Mouse (Mus musculus) embryonic facial prominence, embryonic 11.5 days (tissue): Measurements from ENCODE around the gene Commd1. TPM values are rescaled to one million over a fixed set of nuclear protein-coding genes. Genes with fewer than 3 reads are reported as not detected.

Source experiments
- ATAC-seq: fragments of 200-750 bp; cut with Nextera tagmentation; replicated peaks from 2 replicates; pipeline ENCODE4 v1.8.0; 2017; ENCODE audit warnings: low read depth; ENCODE audit not compliant: insufficient number of reproducible peaks, low FRiP score, low TSS enrichment
- DNase-seq: peaks from one replicate; pipeline ENCODE4 v3.0.0-alpha.2; 2015; ENCODE audit warnings: low spot score
- H3K27ac ChIP-seq: fragments of 300-500 bp; sonication (generic); replicated peaks from 2 replicates; pipeline ENCODE4 v1.5.1; 2014; ENCODE audit warnings: mild to moderate bottlenecking, low read depth, low read length, control low read depth
- H3K27me3 ChIP-seq: fragments of 300-500 bp; sonication (generic); 2 replicates; pipeline ENCODE4 v1.6.1; 2014; ENCODE audit warnings: mild to moderate bottlenecking, low read length, moderate library complexity, mixed read lengths; ENCODE audit not compliant: control insufficient read depth, insufficient read depth
- H3K36me3 ChIP-seq: fragments of 300-500 bp; sonication (generic); replicated peaks from 2 replicates; pipeline ENCODE4 v1.6.1; 2014; ENCODE audit warnings: low read depth, mild to moderate bottlenecking, low read length, moderate library complexity, mixed read lengths; ENCODE audit not compliant: control insufficient read depth, insufficient read depth
- H3K4me1 ChIP-seq: fragments of 300-500 bp; sonication (generic); 2 replicates; pipeline ENCODE4 v1.6.1; 2014; ENCODE audit warnings: low read length, mixed read lengths; ENCODE audit not compliant: control insufficient read depth, insufficient read depth
- H3K4me2 ChIP-seq: fragments of 300-500 bp; sonication (generic); 2 replicates; pipeline ENCODE4 v1.6.1; 2014; ENCODE audit warnings: low read depth, mild to moderate bottlenecking, control low read depth, low read length, moderate library complexity
- H3K4me3 ChIP-seq: fragments of 300-500 bp; sonication (generic); 2 replicates; pipeline ENCODE4 v1.5.1; 2014; ENCODE audit warnings: low read depth, low read length, control low read depth
- H3K9ac ChIP-seq: fragments of 300-500 bp; sonication (generic); replicated peaks from 2 replicates; pipeline ENCODE4 v1.6.1; 2014; ENCODE audit warnings: mild to moderate bottlenecking, control low read depth, low read length
- H3K9me3 ChIP-seq: fragments of 300-500 bp; sonication (generic); replicated peaks from 2 replicates; pipeline ENCODE4 v1.6.1; 2016; ENCODE audit warnings: mild to moderate bottlenecking, low read length, inconsistent platforms, mixed read lengths; ENCODE audit not compliant: control insufficient read depth
- WGBS: fragments of 180-500 bp; shearing (Covaris S2); extraction: QIAGEN DNeasy Blood & Tissue Kit; methylation state at CpG from one replicate; pipeline ENCODE4 v1.1.7; 2014; 5-methylcytosine and 5-hydroxymethylcytosine counted together
- polyA plus RNA-seq: library from polyadenylated mRNA; unstranded; fragments of >200 nt; fragmentation: Nextera tagmentation; extraction: Ambion mirVana; gene quantifications from 2 replicates; pipeline ENCODE4 v1.2.1, GENCODE M21; 2014

Commd1 gene
- polyA plus RNA-seq, 1 experiment from 2014 or later = 452 TPM

DNA sequence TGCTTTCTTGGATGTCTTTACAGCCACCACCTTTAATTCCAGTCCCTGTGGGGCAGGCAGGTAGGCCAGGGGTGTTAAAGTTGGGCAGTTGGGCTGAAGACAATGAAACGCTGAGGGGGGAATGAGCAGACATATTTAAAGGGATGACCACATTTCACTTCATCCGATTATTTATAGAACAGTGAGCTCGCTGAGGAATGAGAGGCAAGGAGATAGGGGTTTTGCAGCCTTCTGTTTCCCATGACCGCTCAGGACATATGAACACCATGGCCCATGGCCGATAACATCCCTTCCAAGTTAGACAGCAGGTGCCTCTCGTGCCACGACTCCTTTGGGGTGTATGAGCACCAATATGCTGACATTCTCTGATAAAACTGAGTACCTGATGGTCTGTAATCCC, 70.4 kb downstream of the Commd1 start:
- no peaks in the 10 kb centered on the region for H3K4me1 ChIP-seq
- H3K9ac ChIP-seq = no peak overlapping the region
- no peak overlapping the region for H3K4me3 ChIP-seq
- 94% methylated on average over 7 of the region's 7 CpGs for WGBS
- no peak for DNase-seq
- ATAC-seq = no peak
- H3K27ac ChIP-seq = no peak overlapping the region
- no peak overlapping the region for H3K4me2 ChIP-seq
- no peaks in the 10 kb centered on the region for H3K27me3 ChIP-seq
- no peaks in the 10 kb centered on the region for H3K36me3 ChIP-seq
- H3K9me3 ChIP-seq = no peaks in the 10 kb centered on the region

- no peak overlapping the region for H3K9ac ChIP-seq
- H3K27ac ChIP-seq = no peak overlapping the region
These were observed 75.7 kb downstream of the Commd1 start for GRCm38 (mm10) chr11:22906453-22906865.

GRCm38 (mm10) chr11:22902923-22903322, 79.3 kb downstream of the Commd1 start:
- Histone ChIP-seq H3K4me1 (no peaks in the 10 kb centered on the region), H3K9me3 (no peaks in the 10 kb centered on the region), H3K4me3 (no peak overlapping the region), H3K4me2 (no peak overlapping the region), H3K27ac (no peak overlapping the region), H3K9ac (no peak overlapping the region), H3K27me3 (no peaks in the 10 kb centered on the region), H3K36me3 (no peaks in the 10 kb centered on the region; the same call in 1 of the 2 replicates)
- ATAC-seq (no peak), DNase-seq (no peak)
- WGBS = 83% methylated on average over 2 of the region's 2 CpGs

More at GRCm38 (mm10) chr11:22906453-22906865, 75.7 kb downstream of the Commd1 start:
- Histone ChIP-seq H3K27me3 (no peaks in the 10 kb centered on the region), H3K4me3 (no peak overlapping the region), H3K36me3 (no peaks in the 10 kb centered on the region), H3K9me3 (no peaks in the 10 kb centered on the region), H3K4me2 (no peak overlapping the region), H3K4me1 (no peaks in the 10 kb centered on the region)
- ATAC-seq = no peak
- DNase-seq = no peak

DNA sequence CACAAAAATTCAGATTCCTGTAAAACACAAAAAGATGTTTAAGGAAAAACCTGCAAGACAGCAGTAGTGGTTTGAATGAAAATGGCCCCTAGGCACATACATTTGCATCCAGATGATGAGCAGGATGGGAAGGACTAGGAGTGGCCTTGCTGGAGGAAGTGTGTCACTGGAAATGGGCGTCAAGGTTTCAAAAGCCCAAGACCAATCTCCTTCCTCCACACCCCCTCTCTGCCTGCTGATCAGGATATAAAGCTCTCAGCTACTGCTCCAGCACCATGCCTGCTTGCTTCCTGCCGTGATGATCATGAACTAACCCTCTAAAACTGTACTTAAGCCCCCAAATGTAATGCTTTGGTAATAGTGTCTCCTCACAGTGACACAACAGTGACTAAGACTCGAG, 82.1 kb downstream of the Commd1 start:
- Histone ChIP-seq H3K4me3 (no peak overlapping the region), H3K9ac (no peak overlapping the region), H3K4me1 (no peaks in the 10 kb centered on the region), H3K27ac (no peak overlapping the region), H3K4me2 (no peak overlapping the region), H3K9me3 (no peaks in the 10 kb centered on the region), H3K27me3 (no peaks in the 10 kb centered on the region), H3K36me3 (no peaks in the 10 kb centered on the region; the same call in 1 of the 2 replicates)
- ATAC-seq (no peak), DNase-seq (no peak)
- WGBS = 85% methylated on average over 3 of the region's 3 CpGs

- no peaks in the 10 kb centered on the region for H3K9me3 ChIP-seq
- ATAC-seq (no peak), DNase-seq (no peak)
- H3K9ac ChIP-seq = no peak overlapping the region
- H3K4me2 ChIP-seq = no peak overlapping the region
- no peaks in the 10 kb centered on the region for H3K27me3 ChIP-seq
- H3K4me1 ChIP-seq = no peaks in the 10 kb centered on the region
- H3K27ac ChIP-seq = no peak overlapping the region
- WGBS = 89% methylated on average over 4 of the region's 4 CpGs
- no peak overlapping the region for H3K4me3 ChIP-seq
- H3K36me3 ChIP-seq = no peaks in the 10 kb centered on the region; the same call in 1 of the 2 replicates
These were observed 84.5 kb downstream of the Commd1 start for GRCm38 (mm10) chr11:22897642-22898041.

DNA sequence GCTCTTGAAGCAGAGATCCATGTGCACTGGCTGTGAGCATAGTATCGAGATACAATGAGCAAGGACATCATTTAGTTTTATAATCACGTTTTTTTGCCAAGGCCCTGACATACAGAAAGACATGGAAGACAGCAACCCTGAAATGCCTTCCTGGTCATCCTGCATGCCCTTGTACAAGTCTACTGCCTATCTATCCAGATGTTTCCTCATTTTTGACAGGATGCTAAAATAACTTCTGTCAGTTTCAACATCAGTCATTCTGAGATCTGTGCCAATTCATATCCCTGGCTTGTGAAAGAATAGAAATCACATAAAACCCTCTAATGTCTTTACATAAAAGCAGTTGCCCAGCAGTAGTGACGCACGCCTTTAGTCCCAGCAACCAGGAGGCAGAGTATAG, 85.1 kb downstream of the Commd1 start:
- H3K4me1 ChIP-seq = no peaks in the 10 kb centered on the region
- ATAC-seq (no peak), DNase-seq (no peak)
- H3K9me3 ChIP-seq = no peaks in the 10 kb centered on the region
- no peak overlapping the region for H3K9ac ChIP-seq
- WGBS = 90% methylated on average over 4 of the region's 4 CpGs
- H3K4me2 ChIP-seq = no peak overlapping the region
- no peak overlapping the region for H3K27ac ChIP-seq
- H3K27me3 ChIP-seq = no peaks in the 10 kb centered on the region
- H3K36me3 ChIP-seq = no peaks in the 10 kb centered on the region; the same call in 1 of the 2 replicates
- H3K4me3 ChIP-seq = no peak overlapping the region

GRCm38 (mm10) chr11:22893075-22893474, 89.1 kb downstream of the Commd1 start:
- H3K4me1 ChIP-seq = no peaks in the 10 kb centered on the region
- H3K9ac ChIP-seq = no peak overlapping the region
- H3K9me3 ChIP-seq = no peaks in the 10 kb centered on the region
- ATAC-seq = no peak
- no peak for DNase-seq
- WGBS = 59% methylated on average over 3 of the region's 3 CpGs
- no peak overlapping the region for H3K4me3 ChIP-seq
- H3K4me2 ChIP-seq = no peak overlapping the region
- H3K27me3 ChIP-seq = no peaks in the 10 kb centered on the region
- H3K36me3 ChIP-seq = no peaks in the 10 kb centered on the region
- no peak overlapping the region for H3K27ac ChIP-seq

GRCm38 (mm10) chr11:22892466-22892865, 89.7 kb downstream of the Commd1 start:
- DNase-seq = no peak
- ATAC-seq = no peak
- H3K4me1 ChIP-seq = no peaks in the 10 kb centered on the region
- no peaks in the 10 kb centered on the region for H3K9me3 ChIP-seq
- H3K27ac ChIP-seq = no peak overlapping the region
- WGBS = 71% methylated on average over 6 of the region's 6 CpGs
- no peaks in the 10 kb centered on the region for H3K36me3 ChIP-seq
- no peak overlapping the region for H3K4me3 ChIP-seq
- no peaks in the 10 kb centered on the region for H3K27me3 ChIP-seq
- no peak overlapping the region for H3K4me2 ChIP-seq
- H3K9ac ChIP-seq = no peak overlapping the region
